Mouse (Mus musculus) hematopoietic stem cell, adult 5-6 weeks (primary cell): ENCODE results near the gene Rfwd3. TPM values are rescaled to one million over a fixed set of nuclear protein-coding genes. Genes with fewer than 3 reads are reported as not detected.
"Not testable (repeated sequence)": the region's sequence is repeated elsewhere in the genome, so short reads cannot be mapped to it uniquely, and the experiment has no call there.

Experiments
- ATAC-seq, 2 experiments: fragments of 125-278 bp in 1 of 2; replicated peaks in 1 of 2; 2 replicates each; pipeline ENCODE4 v1.8.0; 2016 to 2017; ENCODE audit warnings: inconsistent platforms in 2 of 2, mild to moderate bottlenecking in 2 of 2, moderate number of reproducible peaks in 2 of 2, low read depth in 1 of 2, moderate TSS enrichment in 1 of 2; ENCODE audit not compliant: low FRiP score in 2 of 2, poor library complexity in 2 of 2, severe bottlenecking in 2 of 2, insufficient read depth in 1 of 2, low TSS enrichment in 1 of 2
- total RNA-seq: library from RNA; stranded (forward); fragments of 172-1452, 232-1000 nt; gene quantifications from 2 replicates; pipeline ENCODE4 v1.2.3, GENCODE M21; 2017

Gene Rfwd3
- 55.8 and 56.8 TPM in 2 replicates for total RNA-seq

DNA sequence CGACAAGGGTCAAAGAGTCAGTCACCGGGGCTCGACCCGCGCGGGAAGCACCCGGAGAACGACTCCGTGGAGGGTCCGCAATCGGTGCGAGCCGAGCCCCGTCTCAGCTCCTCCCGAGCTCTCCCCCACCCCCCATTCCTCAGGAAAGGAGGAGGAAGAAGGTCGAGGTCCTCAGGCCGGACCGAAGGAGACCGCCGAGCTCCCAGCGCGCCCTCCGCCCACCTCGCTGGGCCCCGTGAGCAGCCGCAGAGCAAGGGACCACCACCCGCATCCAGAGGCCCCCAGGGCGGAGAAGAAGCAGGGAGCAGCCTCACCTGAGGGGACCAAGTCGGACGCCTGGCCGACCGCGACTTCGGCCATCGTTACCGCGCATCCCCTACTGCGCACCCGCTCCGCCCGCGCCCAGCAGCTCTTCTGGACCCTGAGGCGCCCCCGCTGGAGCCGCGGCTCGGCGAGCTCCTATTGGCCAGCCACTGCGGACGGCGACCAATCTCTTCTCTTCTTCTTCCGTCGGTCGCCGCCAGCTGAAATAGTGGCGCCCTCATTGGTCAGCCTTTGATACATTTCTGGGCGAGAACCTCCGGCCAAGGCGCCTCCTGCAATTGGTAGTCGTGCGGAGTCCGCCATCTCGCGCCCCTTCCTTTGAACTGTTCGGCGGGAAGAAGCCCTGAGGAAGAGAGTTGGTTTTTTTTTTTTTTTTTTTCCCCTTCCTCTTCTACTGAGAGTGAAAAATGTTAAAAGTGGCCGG lies at the start of gene Rfwd3:
Gene Rfwd3 (minus strand): TSS at position 402 of the 748 bp plus-strand sequence.
- peak; percentile 98 to 99 for ATAC-seq

GRCm38 (mm10) chr8:111343225-111343624 lies 43.2 kb upstream of the Rfwd3 start:
- peak; percentile 79 to 91 for ATAC-seq

DNA sequence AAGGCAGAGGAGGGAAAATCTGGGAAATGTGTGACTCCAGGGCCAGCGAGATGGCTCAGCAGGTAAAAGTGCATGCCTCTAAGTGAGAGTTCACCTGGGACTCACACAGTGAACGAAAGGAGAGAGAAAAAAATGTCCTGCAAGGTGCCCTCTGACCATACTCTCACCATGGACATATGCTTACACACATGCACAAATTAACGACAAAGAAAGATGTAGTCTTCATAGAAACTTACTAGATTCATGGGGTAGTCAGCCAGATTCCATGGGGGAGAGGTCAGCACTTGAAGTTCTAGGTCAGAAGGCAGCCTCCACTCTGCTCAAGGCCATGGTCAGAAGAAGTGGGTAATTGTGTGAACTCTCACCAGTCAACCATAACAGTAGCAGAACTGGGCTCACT lies 40.2 kb upstream of the Rfwd3 start:
- no peak for ATAC-seq

DNA sequence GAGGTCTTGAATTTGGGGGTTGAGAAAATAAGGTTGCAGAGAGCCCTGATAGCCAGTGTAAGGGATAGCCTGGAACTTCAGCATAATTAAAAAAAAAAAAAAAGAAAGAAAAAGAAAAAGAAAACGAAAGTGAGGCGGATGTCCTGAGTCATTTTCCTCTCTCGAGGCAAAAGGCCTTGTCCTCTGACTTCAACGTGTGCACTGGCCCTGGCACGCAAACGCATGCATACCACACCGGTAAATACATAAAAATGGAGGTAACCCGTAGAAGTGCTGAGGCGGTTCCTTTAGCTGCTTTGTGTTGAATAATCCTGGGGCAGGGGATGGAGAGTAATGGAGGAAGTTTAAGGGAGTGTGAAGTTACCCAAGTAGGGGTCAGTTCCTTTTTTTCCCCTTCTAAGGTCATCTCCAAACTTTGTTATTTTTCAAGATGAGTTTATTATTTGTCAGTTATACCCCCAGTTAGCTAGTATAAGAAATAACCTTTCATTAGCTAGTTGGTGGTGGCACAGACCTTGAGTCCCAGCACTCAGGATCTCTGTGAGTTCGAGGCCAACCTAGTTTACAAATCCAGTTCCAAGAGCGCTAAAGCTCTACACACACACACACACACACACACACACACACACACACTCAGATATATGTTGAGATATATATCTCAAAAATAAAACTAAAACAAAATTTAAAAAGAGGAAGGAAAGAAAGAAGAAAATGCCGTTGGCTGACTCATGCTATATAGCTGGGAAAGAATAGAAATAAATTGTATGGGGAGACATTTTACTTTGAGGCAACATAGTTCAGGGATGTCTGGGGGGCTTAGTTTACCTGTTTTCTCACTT lies 38.6 kb upstream of the Rfwd3 start:
- peak; percentile 50 to 54 for ATAC-seq

DNA sequence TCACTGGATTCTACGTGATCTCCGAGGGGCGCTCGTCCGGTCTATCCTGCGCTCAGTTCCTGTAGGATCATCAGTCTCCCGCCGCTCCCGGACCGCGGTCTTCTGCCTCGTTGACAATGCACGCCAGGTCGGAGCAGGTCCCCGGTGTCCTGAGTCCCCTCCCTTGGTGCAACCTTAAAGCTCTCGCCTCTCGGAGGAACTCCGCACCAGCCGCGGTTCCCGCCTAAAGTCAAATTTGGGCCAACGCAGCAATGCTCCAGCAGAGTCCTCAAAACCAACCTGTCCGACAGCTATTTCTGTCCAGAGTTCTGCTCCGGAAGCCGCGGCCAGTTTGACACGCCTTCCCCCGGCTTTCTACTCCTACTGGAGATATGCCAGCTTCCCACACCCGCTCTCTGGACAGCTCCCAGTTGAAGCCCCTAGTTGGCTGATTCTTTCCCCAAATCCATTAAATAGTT lies 37.9 kb upstream of the Rfwd3 start, which contains the start of gene Mlkl:
Gene Mlkl (minus strand): TSS at position 288 of the 458 bp plus-strand sequence.
- peak; percentile 55 to 70 for ATAC-seq

- ATAC-seq, result peak; percentile 60 to 64; a peak in 3 of 4 replicates
Measured at GRCm38 (mm10) chr8:111337311-111337889, 37.4 kb upstream of the Rfwd3 start.

DNA sequence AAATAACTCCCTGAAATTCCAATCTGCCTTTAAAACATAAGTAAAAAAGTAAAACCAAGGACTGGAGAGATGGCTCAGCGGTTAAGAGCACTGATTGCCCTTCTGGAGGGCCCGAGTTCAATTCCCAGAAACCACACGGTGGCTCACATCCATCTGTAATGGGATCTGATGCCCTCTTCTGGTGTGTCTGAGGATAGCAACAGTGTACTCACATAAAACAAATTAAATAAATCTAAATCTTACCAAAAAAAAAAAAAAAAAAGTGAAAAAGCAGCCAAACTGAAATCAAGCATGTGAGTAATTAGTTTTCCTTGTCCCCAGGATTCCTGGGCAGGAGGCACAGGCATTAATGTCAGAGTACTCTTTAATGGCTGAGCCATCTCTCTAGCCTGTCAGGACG lies 36.7 kb upstream of the Rfwd3 start:
- no peak for ATAC-seq

DNA sequence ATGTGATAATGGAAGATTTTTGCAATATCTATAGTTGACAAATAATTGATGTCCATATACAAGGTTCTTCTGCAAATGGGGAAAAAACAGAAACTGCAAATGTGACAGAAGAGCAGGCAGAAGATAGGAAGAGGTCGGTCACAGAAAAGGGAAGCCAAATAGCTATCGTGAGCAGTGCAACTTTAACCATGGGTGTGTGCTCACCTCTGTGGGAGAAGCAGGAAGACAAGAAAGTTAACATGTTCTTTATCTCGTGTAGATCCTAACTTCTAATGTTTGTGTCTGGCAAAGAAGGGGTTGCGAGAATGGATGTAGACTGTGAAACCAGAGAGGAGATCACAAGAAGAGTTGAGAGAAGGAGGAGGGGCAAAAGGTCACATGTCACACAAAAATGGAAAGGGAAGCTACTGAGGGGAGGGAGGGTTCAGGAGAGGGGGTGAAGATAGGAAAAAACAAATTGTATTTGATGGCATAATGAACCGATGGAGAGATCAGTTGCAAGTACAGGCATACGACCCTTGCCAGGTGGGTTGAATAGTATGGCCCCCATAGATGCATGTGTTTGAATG lies 25.3 kb upstream of the Rfwd3 start:
- ATAC-seq, result no peak

DNA sequence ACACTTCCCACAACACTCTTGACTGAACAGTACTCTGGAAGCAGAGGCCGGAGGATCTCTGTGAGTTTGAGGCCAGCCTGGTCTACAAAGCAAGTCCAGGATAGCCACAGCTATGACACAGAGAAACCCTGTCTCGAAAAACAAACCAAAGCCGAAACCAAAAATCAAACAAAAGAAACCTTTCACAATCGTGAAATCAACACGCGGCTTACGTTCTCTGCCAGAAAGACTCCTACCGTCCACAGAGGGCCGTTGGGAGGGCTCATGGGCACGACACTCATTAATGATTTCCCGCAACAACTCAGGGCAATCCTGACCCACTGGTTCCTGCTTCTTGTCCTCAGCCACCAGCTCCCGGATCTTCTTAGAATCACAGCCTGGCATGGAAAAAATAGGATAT lies 14.7 kb upstream of the Rfwd3 start:
- ATAC-seq, result no peak

DNA sequence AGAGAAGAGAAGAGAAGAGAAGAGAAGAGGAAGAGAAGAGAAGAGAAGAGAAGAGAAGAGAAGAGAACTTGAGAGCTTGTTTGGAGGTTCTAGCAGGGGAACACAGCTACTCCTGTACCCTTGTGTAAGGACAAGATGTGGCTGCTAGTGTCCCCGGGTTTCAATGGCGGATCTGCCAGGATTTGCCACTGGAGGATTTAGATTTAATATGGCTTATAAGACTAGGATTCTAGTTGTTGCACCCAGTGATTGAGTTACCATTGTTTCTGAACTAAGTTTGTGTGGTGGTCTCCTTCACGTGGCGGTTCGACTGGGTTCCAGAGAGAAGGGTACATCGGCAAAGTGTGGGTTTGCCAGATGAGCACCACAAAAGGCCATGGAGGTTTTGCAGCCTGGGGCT lies 13.9 kb upstream of the Rfwd3 start:
- not testable (repeated sequence) for ATAC-seq

- ATAC-seq, result peak; percentile 32 to 58; a peak in 2 of 4 replicates
Measured at GRCm38 (mm10) chr8:111312758-111313162, 12.7 kb upstream of the Rfwd3 start.

- peak; percentile 42 to 49; a peak in 2 of 4 replicates for ATAC-seq
Measured at GRCm38 (mm10) chr8:111310006-111310405, 10.0 kb upstream of the Rfwd3 start.

GRCm38 (mm10) chr8:111305031-111305730 lies 5.2 kb upstream of the Rfwd3 start:
- no peak for ATAC-seq

GRCm38 (mm10) chr8:111304359-111304758 lies 4.3 kb upstream of the Rfwd3 start:
- ATAC-seq, result no peak

- ATAC-seq, result not testable (repeated sequence)
Measured at GRCm38 (mm10) chr8:111303076-111303803, 3.2 kb upstream of the Rfwd3 start.
